35 mouse cellular contexts compared by ENCODE assay signal in the genomic region with DNA sequence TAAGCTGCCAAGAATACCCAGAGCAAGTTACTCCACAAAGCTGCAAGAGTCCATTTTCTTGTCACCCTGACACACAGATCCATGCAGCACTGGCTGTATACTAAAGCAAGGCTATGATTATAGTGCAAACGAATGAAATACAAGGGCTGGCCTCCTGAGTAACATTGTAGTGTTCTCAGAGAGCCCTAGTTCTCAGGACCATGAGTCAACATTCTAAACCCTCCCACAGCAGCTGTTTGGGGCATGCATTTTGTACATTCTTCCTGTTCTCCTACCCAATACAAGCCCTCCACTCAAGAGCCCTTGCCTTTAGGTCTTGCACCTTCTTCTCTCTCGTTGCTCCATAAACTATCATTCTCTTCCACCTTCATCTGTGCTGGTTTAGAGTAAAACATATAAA. TPM values are rescaled to one million over a fixed set of nuclear protein-coding genes. Genes with fewer than 3 reads are reported as not detected.
"Had no signal": no experiment of that assay in that cellular context is flagged by ENCODE, and none has a peak within 500 bp of the region (broad histone marks: within the 10 kb centered on the region; RNA-seq: fewer than 3 reads in every experiment).

No protein-coding gene starts in this region.

- DNase-seq: gastrocnemius, postnatal 14 days; gastrocnemius, postnatal 36 days; heart, adult 11 months; heart, adult 2 months; heart, postnatal 14 days; heart, postnatal 36 days; kidney, adult 11 months; kidney, adult 2 months; kidney, adult 9 months; kidney, postnatal 10 days; kidney, postnatal 25 days; kidney, postnatal 4 days; liver; liver, embryonic 13.5 days had no signal

- H3K4me3 ChIP-seq: heart, adult 2 months; heart, embryonic 13.5 days; heart, embryonic 15.5 days; hindbrain, embryonic 13.5 days; hindbrain, embryonic 15.5 days; kidney, embryonic 15.5 days; layer of hippocampus, adult 2 months; left cerebral cortex, adult 2 months; limb, embryonic 10.5 days; limb, embryonic 12.5 days; liver, embryonic 13.5 days had no signal

- H3K27me3 ChIP-seq: heart, embryonic 13.5 days; heart, embryonic 15.5 days; hindbrain, embryonic 13.5 days; hindbrain, embryonic 15.5 days; kidney, embryonic 15.5 days; limb, embryonic 12.5 days; liver, embryonic 13.5 days had no signal

- H3K36me3 ChIP-seq: heart, embryonic 13.5 days; heart, embryonic 15.5 days; hindbrain, embryonic 13.5 days; hindbrain, embryonic 15.5 days; kidney, embryonic 15.5 days; limb, embryonic 10.5 days; limb, embryonic 12.5 days; liver, embryonic 13.5 days had no signal

- H3K27ac ChIP-seq: heart, adult 2 months; heart, embryonic 13.5 days; heart, embryonic 15.5 days; hindbrain, embryonic 13.5 days; hindbrain, embryonic 15.5 days; hindbrain, postnatal 0 days; kidney, embryonic 15.5 days; layer of hippocampus, adult 2 months; left cerebral cortex, adult 2 months; limb, embryonic 10.5 days; limb, embryonic 12.5 days; liver, embryonic 13.5 days had no signal

RNA-seq across cellular contexts. Expression of gene Ifi209, which starts 14.7 kb away (rescaled TPM):
- total RNA-seq: layer of hippocampus, adult 2 months; layer of hippocampus, postnatal 10 days; left cerebral cortex, adult 2 months; left cerebral cortex, postnatal 14 days; left cerebral cortex, postnatal 36 days had no signal
- polyA plus RNA-seq: hindbrain, embryonic 11.5 days; hindbrain, embryonic 13.5 days; hindbrain, postnatal 0 days; limb, embryonic 12.5 days had no signal

RNA-seq across cellular contexts. Expression of gene Ifi208, which starts 28.1 kb away (rescaled TPM):
- total RNA-seq: hematopoietic stem cell, adult 5-6 weeks; layer of hippocampus, adult 2 months; layer of hippocampus, postnatal 10 days; left cerebral cortex, adult 2 months; left cerebral cortex, postnatal 14 days; left cerebral cortex, postnatal 36 days had no signal
- polyA plus RNA-seq: heart, embryonic 13.5 days; heart, embryonic 15.5 days; heart, postnatal 0 days; hindbrain, embryonic 11.5 days; hindbrain, embryonic 13.5 days; hindbrain, postnatal 0 days; intestine, embryonic 14.5 days; kidney, embryonic 15.5 days; limb, embryonic 10.5 days; limb, embryonic 12.5 days; liver, embryonic 11.5 days; liver, embryonic 13.5 days had no signal

RNA-seq across cellular contexts. Expression of gene Ifi213, which starts 46.3 kb away (rescaled TPM):
- total RNA-seq: gastrocnemius, adult 8-10 months; gastrocnemius, postnatal 14 days; gastrocnemius, postnatal 36 days; hindbrain, postnatal 0 days; layer of hippocampus, adult 2 months; layer of hippocampus, postnatal 10 days; layer of hippocampus, postnatal 25 days; left cerebral cortex, adult 2 months; left cerebral cortex, postnatal 14 days; left cerebral cortex, postnatal 36 days had no signal
- polyA plus RNA-seq: heart, embryonic 11.5 days; hindbrain, embryonic 11.5 days; hindbrain, embryonic 13.5 days; hindbrain, embryonic 15.5 days; limb, embryonic 10.5 days; limb, embryonic 12.5 days; liver, embryonic 11.5 days; liver, embryonic 13.5 days had no signal
